Mouse (Mus musculus): ENCODE measurements around the gene Chmp1a.

GRCm38 (mm10) chr8:123253451-123254098, 41.0 kb upstream of the Chmp1a start:
- TF ChIP-seq CTCF (IDR thresholded peaks at IDR 0.05; ENCODE audit: control insufficient read depth, insufficient read depth, insufficient read length) (no peak), CEBPB (IDR thresholded peaks at IDR 0.05; ENCODE audit: low read depth) (no peak), MAX (IDR thresholded peaks at IDR 0.05) (no peak)

Measured in C2C12 (cell line).